Mouse (Mus musculus): Measurements from ENCODE around the gene Tnrc6b. TPM values are rescaled to one million over a fixed set of nuclear protein-coding genes. Genes with fewer than 3 reads are reported as not detected.
A peak's percentile ranks its signal among the peaks of the same experiment; 100 is the strongest.

Tnrc6b gene
- 10.1 and 11.7 TPM in 2 replicates for polyA plus RNA-seq (2015; fragmentation: Nextera tagmentation; extraction: Ambion mirVana)

DNA sequence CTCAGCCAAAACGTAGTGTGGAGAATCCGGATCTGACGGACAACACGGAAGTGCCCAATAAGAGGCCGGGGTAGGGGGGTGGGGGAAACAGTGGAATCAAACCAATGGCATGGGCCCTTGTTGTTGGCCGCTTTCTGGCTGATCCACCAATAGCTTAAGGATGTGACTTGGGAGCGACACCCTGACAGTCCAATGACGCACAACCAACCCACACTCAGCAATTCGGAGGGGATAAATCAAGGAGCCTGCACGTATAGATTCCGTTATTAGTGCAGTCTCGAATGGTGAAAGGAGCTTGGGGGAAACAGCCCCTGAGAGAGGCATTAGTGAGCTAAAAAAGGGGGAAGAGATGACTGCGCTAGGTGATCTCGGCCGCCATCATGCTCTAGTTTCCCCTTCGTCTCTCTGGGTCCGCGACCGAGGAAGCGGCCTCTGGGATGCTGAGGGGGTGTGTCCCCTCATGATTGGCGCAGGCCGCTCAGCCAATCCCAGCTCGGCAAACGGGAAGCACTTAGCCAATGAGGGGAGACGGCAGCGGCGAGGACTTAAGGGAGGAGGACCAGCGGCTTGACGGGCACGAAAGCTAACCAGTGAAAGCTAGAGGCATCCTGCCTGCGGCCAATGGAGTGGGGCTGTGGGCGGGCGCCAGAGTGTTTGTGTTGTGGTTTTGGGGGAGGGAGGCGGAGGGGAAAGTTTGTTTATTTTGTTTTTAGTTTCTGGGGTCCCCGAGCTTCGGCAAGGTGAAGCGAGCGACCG lies at the start of gene Tnrc6b:
Tnrc6b (plus strand) TSS at position 706 of the 756 bp plus-strand sequence.
- ATAC-seq (peak; percentile 95), DNase-seq (ENCODE audit: low spot score) (peak; percentile 99)
- WGBS, result under 1% methylated on average over 36 of the region's 39 CpGs
- Histone ChIP-seq H3K4me3 (ENCODE audit: low read depth, low read length) (peak within 1 kb of the TSS; percentile 98), H3K27ac (ENCODE audit: low read length) (peak within 1 kb of the TSS; percentile 95), H3K36me3 (ENCODE audit: insufficient read depth, low read length) (no peaks in the 10 kb centered on the region), H3K9me3 (ENCODE audit: low read length) (no peaks in the 10 kb centered on the region), H3K4me2 (replicated peaks; ENCODE audit: low read depth, low read length) (peak within 1 kb of the TSS; percentile 92), H3K4me1 (ENCODE audit: insufficient read depth, low read depth, low read length) (peaks cover 5% of the 10 kb centered on the region; the same call in 1 of the 2 replicates), H3K9ac (replicated peaks; ENCODE audit: low read depth) (peak within 1 kb of the TSS; percentile 90), H3K27me3 (replicated peaks; ENCODE audit: insufficient read depth, low read length) (no peaks in the 10 kb centered on the region)
- TF ChIP-seq CTCF (IDR thresholded peaks at IDR 0.05) (no peak; the same call in 1 of the 2 replicates), EP300 (IDR thresholded peaks at IDR 0.05) (peak; percentile 85)

DNA sequence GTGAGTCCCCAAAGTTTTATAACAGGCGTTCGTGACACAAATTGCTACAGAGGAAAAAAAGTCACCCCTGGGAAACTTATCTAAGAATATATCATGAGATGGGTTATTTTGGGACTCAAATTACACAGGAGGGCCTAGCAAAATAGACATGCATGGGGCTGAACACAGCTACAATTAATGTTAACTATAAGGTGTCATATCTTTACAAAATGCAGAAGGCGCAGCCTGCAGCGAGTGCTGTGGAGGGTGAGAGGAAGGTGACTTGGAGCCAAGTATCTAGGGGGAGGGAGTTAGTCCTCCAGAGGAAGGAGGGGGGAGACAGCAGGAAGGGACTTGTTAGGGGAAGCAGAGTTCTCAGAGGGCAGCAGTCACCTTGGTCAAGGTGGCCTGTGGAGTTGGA lies 46.7 kb upstream of the Tnrc6b start:
- Histone ChIP-seq H3K36me3 (ENCODE audit: insufficient read depth, low read length) (no peaks in the 10 kb centered on the region), H3K27me3 (replicated peaks; ENCODE audit: insufficient read depth, low read length) (no peaks in the 10 kb centered on the region), H3K9ac (replicated peaks; ENCODE audit: low read depth) (no peak overlapping the region), H3K4me1 (ENCODE audit: insufficient read depth, low read depth, low read length) (no peaks in the 10 kb centered on the region), H3K4me2 (replicated peaks; ENCODE audit: low read depth, low read length) (no peak overlapping the region), H3K9me3 (ENCODE audit: low read length) (no peaks in the 10 kb centered on the region), H3K4me3 (ENCODE audit: low read depth, low read length) (no peak overlapping the region), H3K27ac (ENCODE audit: low read length) (no peak overlapping the region)
- ATAC-seq (no peak), DNase-seq (ENCODE audit: low spot score) (no peak)
- TF ChIP-seq EP300 (IDR thresholded peaks at IDR 0.05) (no peak), CTCF (IDR thresholded peaks at IDR 0.05) (no peak)
- 57% methylated on average over 4 of the region's 4 CpGs for WGBS

DNA sequence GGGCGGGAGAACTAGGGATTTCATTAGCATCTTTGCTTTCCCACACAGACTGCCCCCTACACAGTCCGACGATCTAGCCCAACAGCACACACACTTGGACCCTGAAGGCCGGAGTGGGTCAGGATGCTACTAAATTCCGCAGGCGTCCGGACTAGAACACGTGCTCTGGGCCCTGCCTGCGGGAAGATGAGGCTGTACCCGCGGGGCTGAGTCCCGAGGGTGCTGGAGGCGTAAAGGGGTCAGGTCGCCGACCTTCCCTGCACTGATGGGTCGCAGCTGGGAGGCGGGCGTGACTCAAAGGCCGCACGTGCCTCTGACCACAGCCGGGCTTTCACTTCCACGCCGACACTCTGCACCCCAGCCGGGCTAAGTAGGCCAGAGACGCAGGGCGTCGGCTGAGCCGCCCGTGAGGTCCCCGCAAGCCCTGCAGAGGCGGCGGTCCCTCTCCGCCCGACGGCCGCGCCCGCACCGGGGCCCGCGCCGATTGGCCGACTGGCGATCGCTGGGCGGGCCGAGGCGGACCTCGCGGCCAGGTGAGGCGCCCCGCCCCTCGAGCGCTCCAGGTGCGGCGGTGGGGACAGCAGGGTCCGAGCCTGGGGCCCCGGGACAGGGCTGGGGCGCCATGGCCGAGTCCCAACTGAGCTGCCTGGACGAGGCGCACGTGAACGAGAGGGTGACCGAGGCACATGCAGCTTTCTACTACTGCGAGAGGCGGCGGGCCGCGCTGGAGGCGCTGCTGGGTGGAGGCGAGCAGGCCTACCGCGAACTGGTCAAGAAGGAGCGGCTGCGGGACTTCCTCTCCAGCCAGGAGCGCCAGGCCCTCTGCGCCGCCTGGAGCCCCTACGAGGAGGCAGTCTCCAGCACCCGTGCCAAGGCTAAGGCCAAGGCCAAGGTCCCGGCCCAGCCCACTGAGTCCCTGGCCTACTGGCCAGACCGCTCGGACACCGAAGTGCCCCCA lies 39.5 kb upstream of the Tnrc6b start, which contains the start of gene Fam83f:
Fam83f (plus strand) TSS at position 553 of the 958 bp plus-strand sequence.
- DNase-seq (ENCODE audit: low spot score), result peak; percentile 69
- Histone ChIP-seq H3K4me3 (ENCODE audit: low read depth, low read length) (peak within 1 kb of the TSS; percentile 35), H3K27ac (ENCODE audit: low read length) (no peak within 1 kb of the TSS), H3K36me3 (ENCODE audit: insufficient read depth, low read length) (no peaks in the 10 kb centered on the region), H3K4me2 (replicated peaks; ENCODE audit: low read depth, low read length) (peak within 1 kb of the TSS; percentile 72), H3K27me3 (replicated peaks; ENCODE audit: insufficient read depth, low read length) (no peaks in the 10 kb centered on the region), H3K4me1 (ENCODE audit: insufficient read depth, low read depth, low read length) (0 out of 2 replicates have a peak, but pooled peaks cover 7% of the 10 kb centered on the region), H3K9me3 (ENCODE audit: low read length) (no peaks in the 10 kb centered on the region), H3K9ac (replicated peaks; ENCODE audit: low read depth) (0 out of 2 replicates have a peak within 1 kb of the TSS, but pooled peaks have one; percentile 16)
- TF ChIP-seq EP300 (IDR thresholded peaks at IDR 0.05) (no peak), CTCF (IDR thresholded peaks at IDR 0.05) (no peak)
- WGBS, result 7% methylated on average over 76 of the region's 85 CpGs
- peak; percentile 86 for ATAC-seq

DNA sequence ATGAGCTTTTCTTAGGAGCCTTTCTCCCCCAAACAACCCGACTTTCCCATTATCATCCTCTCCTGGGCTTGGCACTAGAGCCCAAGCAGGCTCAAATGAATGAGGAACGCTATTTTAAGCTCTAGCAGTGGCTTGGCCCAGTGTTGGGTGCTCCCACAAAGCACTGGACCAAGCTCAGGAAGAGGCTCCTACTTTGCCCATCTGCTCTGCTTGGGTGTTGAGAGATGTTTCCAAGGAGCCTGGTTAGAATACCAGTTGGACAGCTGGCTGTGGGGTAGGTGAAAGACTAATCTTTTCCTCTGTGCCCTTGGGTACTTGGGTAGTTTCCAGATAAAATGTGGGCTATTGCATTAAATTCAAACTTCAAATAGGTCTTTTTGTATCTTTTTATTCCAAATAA lies 38.3 kb upstream of the Tnrc6b start:
- H3K36me3 ChIP-seq (ENCODE audit: insufficient read depth, low read length), result no peaks in the 10 kb centered on the region
- TF ChIP-seq EP300 (IDR thresholded peaks at IDR 0.05) (no peak), CTCF (IDR thresholded peaks at IDR 0.05) (no peak)
- H3K4me3 ChIP-seq (ENCODE audit: low read depth, low read length), result no peak overlapping the region
- DNase-seq (ENCODE audit: low spot score), result no peak
- H3K4me1 ChIP-seq (ENCODE audit: insufficient read depth, low read depth, low read length), result 0 out of 2 replicates have a peak, but pooled peaks cover 7% of the 10 kb centered on the region
- no peaks in the 10 kb centered on the region for H3K9me3 ChIP-seq (ENCODE audit: low read length)
- no peak for ATAC-seq
- no peak overlapping the region for H3K27ac ChIP-seq (ENCODE audit: low read length)
- 77% methylated on average over 2 of the region's 2 CpGs for WGBS
- no peak overlapping the region for H3K4me2 ChIP-seq (replicated peaks; ENCODE audit: low read depth, low read length)
- no peaks in the 10 kb centered on the region for H3K27me3 ChIP-seq (replicated peaks; ENCODE audit: insufficient read depth, low read length)
- H3K9ac ChIP-seq (replicated peaks; ENCODE audit: low read depth), result no peak overlapping the region

DNA sequence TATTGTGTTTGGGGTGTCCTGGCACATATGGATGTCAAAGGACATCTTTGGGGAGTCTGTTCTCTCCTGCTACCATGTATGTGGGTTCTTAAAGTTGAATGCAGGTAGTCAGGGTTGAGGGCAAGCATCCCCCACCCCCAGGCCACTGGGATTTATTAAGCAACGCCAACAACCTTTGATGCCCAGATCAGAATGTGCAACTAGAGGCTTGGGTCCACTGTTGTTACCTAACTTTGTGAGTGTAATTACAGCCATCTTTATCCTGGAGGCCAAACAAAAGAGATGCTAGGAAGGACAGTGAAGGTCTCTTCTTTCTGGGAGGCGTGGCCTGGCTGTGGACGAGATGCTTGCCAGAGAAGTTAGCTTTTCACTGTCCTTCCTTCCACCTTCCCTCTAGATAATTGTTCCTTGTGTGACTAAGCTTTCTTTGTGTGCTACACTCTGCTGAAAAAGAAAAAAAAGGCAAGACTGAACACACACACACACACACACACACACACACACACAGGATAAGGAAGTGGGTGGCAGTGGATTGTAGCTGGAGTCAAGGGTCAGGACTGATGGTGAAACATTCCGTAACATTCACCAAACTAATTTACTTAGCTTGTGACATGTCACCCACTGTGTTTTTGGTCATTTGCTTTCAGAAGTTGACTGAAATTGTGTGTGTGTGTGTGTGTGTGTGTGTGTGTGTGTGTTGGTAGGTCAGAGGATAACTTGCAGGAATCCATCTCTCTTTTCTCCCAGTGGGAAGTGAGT lies 37.6 kb upstream of the Tnrc6b start:
- DNase-seq (ENCODE audit: low spot score), result peak; percentile 37
- TF ChIP-seq EP300 (IDR thresholded peaks at IDR 0.05) (no peak), CTCF (IDR thresholded peaks at IDR 0.05) (no peak)
- H3K27me3 ChIP-seq (replicated peaks; ENCODE audit: insufficient read depth, low read length), result no peaks in the 10 kb centered on the region
- no peak for ATAC-seq
- H3K27ac ChIP-seq (ENCODE audit: low read length), result no peak overlapping the region
- 66% methylated on average over 4 of the region's 4 CpGs for WGBS
- no peaks in the 10 kb centered on the region for H3K9me3 ChIP-seq (ENCODE audit: low read length)
- H3K4me1 ChIP-seq (ENCODE audit: insufficient read depth, low read depth, low read length), result 0 out of 2 replicates have a peak, but pooled peaks cover 7% of the 10 kb centered on the region
- no peak overlapping the region for H3K4me3 ChIP-seq (ENCODE audit: low read depth, low read length)
- H3K9ac ChIP-seq (replicated peaks; ENCODE audit: low read depth), result no peak overlapping the region
- no peak overlapping the region for H3K4me2 ChIP-seq (replicated peaks; ENCODE audit: low read depth, low read length)
- H3K36me3 ChIP-seq (ENCODE audit: insufficient read depth, low read length), result no peaks in the 10 kb centered on the region

Data from lung, postnatal 0 days (tissue).